9 mouse cellular contexts compared by ENCODE assay signal in the genomic region with DNA sequence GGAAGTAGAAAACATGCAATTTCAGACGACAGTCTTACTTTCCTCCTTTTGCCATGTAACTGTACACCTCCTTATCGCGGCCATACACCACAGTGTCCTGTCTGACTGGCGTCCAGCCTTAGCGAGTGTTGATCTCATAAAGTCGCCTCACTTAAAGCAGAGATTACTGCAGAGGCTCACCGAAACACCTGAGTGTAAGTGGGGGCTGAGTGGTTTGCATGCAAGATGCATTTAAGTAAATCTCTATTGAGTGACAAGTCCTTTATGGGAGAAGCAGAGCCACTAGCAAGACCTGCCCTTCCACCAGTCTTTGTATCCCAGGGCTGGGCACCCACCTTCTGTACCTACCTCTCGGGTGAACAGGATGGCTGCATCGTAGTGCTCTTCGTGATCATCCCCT. TPM values are rescaled to one million over a fixed set of nuclear protein-coding genes. Genes with fewer than 3 reads are reported as not detected.
DNase-seq lines count a peak whose midpoint lies in the region; ATAC-seq and TF ChIP-seq lines count a peak whose summit lies in the region.
"Had no signal": no experiment of that assay in that cellular context is flagged by ENCODE, and none has a peak within 500 bp of the region (broad histone marks: within the 10 kb centered on the region; RNA-seq: fewer than 3 reads in every experiment).

No protein-coding gene starts in this region.

- H3K9ac ChIP-seq in hindbrain, embryonic 11.5 days (ENCODE audit: low read depth, low read length), result no peak overlapping the region
- no peak overlapping the region for H3K9ac ChIP-seq in hindbrain, embryonic 12.5 days

- DNase-seq in hindbrain, embryonic 10.5 days (ENCODE audit: low spot score), result no peak
- no peak for DNase-seq in hindbrain, embryonic 11.5 days (ENCODE audit: low spot score)
- no peak for DNase-seq in embryonic facial prominence, embryonic 10.5 days (ENCODE audit: low spot score)
- no peak for DNase-seq in urinary bladder, adult 2 months (ENCODE audit: low spot score)

- no peak overlapping the region for H3K4me2 ChIP-seq in hindbrain, embryonic 11.5 days (replicated peaks; ENCODE audit: low read depth, low read length)
- peak overlapping the region; percentile 95 for H3K4me2 ChIP-seq in hindbrain, embryonic 12.5 days (replicated peaks)
- peak overlapping the region; percentile 83 for H3K4me2 ChIP-seq in myocyte (ENCODE audit: low read depth)

- H3K4me3 ChIP-seq in hindbrain, embryonic 10.5 days, result peak overlapping the region; percentile 65; the same call in 1 of the 2 replicates
- no peak overlapping the region for H3K4me3 ChIP-seq in hindbrain, embryonic 11.5 days (ENCODE audit: low read depth, low read length)
- H3K4me3 ChIP-seq in embryonic facial prominence, embryonic 10.5 days, result peak overlapping the region; percentile 69
- 0 out of 2 replicates have a peak overlapping the region, but pooled peaks have one; percentile 47 for H3K4me3 ChIP-seq in hindbrain, embryonic 12.5 days
- H3K4me3 ChIP-seq in myocyte, result peak overlapping the region; percentile 55
- H3K4me3 ChIP-seq: erythroblast, embryonic 14.5 days had no signal

- no peaks in the 10 kb centered on the region for H3K36me3 ChIP-seq in hindbrain, embryonic 10.5 days
- H3K36me3 ChIP-seq in hindbrain, embryonic 11.5 days (ENCODE audit: control insufficient read depth, insufficient read depth, low read length), result no peaks in the 10 kb centered on the region
- H3K36me3 ChIP-seq in embryonic facial prominence, embryonic 10.5 days (replicated peaks), result no peaks in the 10 kb centered on the region
- no peaks in the 10 kb centered on the region for H3K36me3 ChIP-seq in hindbrain, embryonic 12.5 days
- H3K36me3 ChIP-seq in myocyte (ENCODE audit: control insufficient read depth, insufficient read depth), result no peaks in the 10 kb centered on the region

- peaks cover 6% of the 10 kb centered on the region for H3K79me2 ChIP-seq in myocyte (ENCODE audit: control insufficient read depth, insufficient read depth)

- no peaks in the 10 kb centered on the region for H3K9me3 ChIP-seq in hindbrain, embryonic 10.5 days
- H3K9me3 ChIP-seq in hindbrain, embryonic 11.5 days (ENCODE audit: control insufficient read depth, low read length), result no peaks in the 10 kb centered on the region
- H3K9me3 ChIP-seq in embryonic facial prominence, embryonic 10.5 days, result no peaks in the 10 kb centered on the region
- no peaks in the 10 kb centered on the region for H3K9me3 ChIP-seq in hindbrain, embryonic 12.5 days (replicated peaks)

- 89% methylated on average over 10 of the region's 10 CpGs for WGBS in hindbrain, embryonic 10.5 days
- WGBS in hindbrain, embryonic 11.5 days, result 85% methylated on average over 10 of the region's 10 CpGs
- 81% methylated on average over 10 of the region's 10 CpGs for WGBS in embryonic facial prominence, embryonic 10.5 days
- WGBS in hindbrain, embryonic 12.5 days, result 83% methylated on average over 10 of the region's 10 CpGs

- H3ac ChIP-seq in myocyte (ENCODE audit: control insufficient read depth, insufficient read length), result peak overlapping the region; percentile 6

- no peak overlapping the region for H3K27ac ChIP-seq in hindbrain, embryonic 10.5 days
- H3K27ac ChIP-seq in hindbrain, embryonic 11.5 days (ENCODE audit: low read depth, low read length), result no peak overlapping the region
- H3K27ac ChIP-seq in embryonic facial prominence, embryonic 10.5 days (replicated peaks), result no peak overlapping the region
- H3K27ac ChIP-seq in hindbrain, embryonic 12.5 days, result no peak overlapping the region

- peaks cover 41% of the 10 kb centered on the region for H3K27me3 ChIP-seq in hindbrain, embryonic 10.5 days (ENCODE audit: insufficient read depth, poor library complexity, severe bottlenecking)
- peaks cover 6% of the 10 kb centered on the region for H3K27me3 ChIP-seq in hindbrain, embryonic 11.5 days (ENCODE audit: control insufficient read depth, insufficient read depth, low read length)
- peaks cover 61% of the 10 kb centered on the region for H3K27me3 ChIP-seq in embryonic facial prominence, embryonic 10.5 days (replicated peaks; ENCODE audit: low read depth, poor library complexity, severe bottlenecking)
- peaks cover 8% of the 10 kb centered on the region; the same call in 1 of the 2 replicates for H3K27me3 ChIP-seq in hindbrain, embryonic 12.5 days
- no peaks in the 10 kb centered on the region for H3K27me3 ChIP-seq in myocyte (ENCODE audit: control insufficient read depth, insufficient read depth, insufficient read length)

- no peak for TF ChIP-seq POLR2A in myocyte (IDR thresholded peaks at IDR 0.05; ENCODE audit: insufficient read length, low read depth)

- H3K4me1 ChIP-seq in hindbrain, embryonic 10.5 days (replicated peaks), result peaks cover 25% of the 10 kb centered on the region
- H3K4me1 ChIP-seq in hindbrain, embryonic 11.5 days (replicated peaks; ENCODE audit: control insufficient read depth, insufficient read depth, low read length), result peaks cover 2% of the 10 kb centered on the region; the same call in 1 of the 2 replicates
- peaks cover 19% of the 10 kb centered on the region for H3K4me1 ChIP-seq in embryonic facial prominence, embryonic 10.5 days
- peaks cover 16% of the 10 kb centered on the region for H3K4me1 ChIP-seq in hindbrain, embryonic 12.5 days

- no peak; the same call in 1 of the 2 replicates for ATAC-seq in hindbrain, embryonic 11.5 days (ENCODE audit: low FRiP score)
- no peak; the same call in 1 of the 2 replicates for ATAC-seq in hindbrain, embryonic 12.5 days (ENCODE audit: low FRiP score)
- no peak for ATAC-seq in megakaryocyte progenitor cell, adult 5-6 weeks (replicated peaks; ENCODE audit: poor library complexity)
- ATAC-seq in erythroid progenitor cell, adult 5-6 weeks (replicated peaks; ENCODE audit: low FRiP score, poor library complexity, severe bottlenecking), result no peak

TF ChIP-seq in myocyte, 11 proteins besides CTCF, POLR2A, EP300 and RAD21:
- no peak for TF ChIP-seq REST (IDR thresholded peaks at IDR 0.05; ENCODE audit: insufficient read depth, insufficient read length)
- no peak for TF ChIP-seq SRF (IDR thresholded peaks at IDR 0.05; ENCODE audit: control insufficient read depth, insufficient read length, low read depth)
- no peak for TF ChIP-seq TCF12 (IDR thresholded peaks at IDR 0.05; ENCODE audit: insufficient read depth, poor library complexity, severe bottlenecking)
- no peak for TF ChIP-seq MYOD1 (IDR thresholded peaks at IDR 0.05; ENCODE audit: control insufficient read depth in 1 of 3, insufficient read length in 2 of 3, low read depth in 2 of 3)
- no peak for TF ChIP-seq CEBPB (IDR thresholded peaks at IDR 0.05; ENCODE audit: insufficient read depth, poor library complexity, severe bottlenecking)
- no peak for TF ChIP-seq USF1 (IDR thresholded peaks at IDR 0.05; ENCODE audit: low read depth)
- no peak for TF ChIP-seq TCF3 (IDR thresholded peaks at IDR 0.05; ENCODE audit: insufficient read length, low read depth)
- TF ChIP-seq MYOG (IDR thresholded peaks at IDR 0.05; ENCODE audit: control insufficient read depth in 1 of 3, insufficient read depth in 1 of 3, insufficient read length in 2 of 3, low read depth in 2 of 3), result no peak
- TF ChIP-seq POLR2AphosphoS2 (IDR thresholded peaks at IDR 0.05; ENCODE audit: insufficient read length, low read depth), result no peak
- TF ChIP-seq E2F4 (IDR thresholded peaks at IDR 0.05; ENCODE audit: insufficient read depth), result no peak
- TF ChIP-seq MAX (IDR thresholded peaks at IDR 0.05; ENCODE audit: low read depth), result no peak
TF ChIP-seq in myocyte: peak in this region for 0.

RNA-seq across cellular contexts. Expression of a gene that starts 2.8 kb away (rescaled TPM):
- 0.86 and 1.4 TPM in 2 replicates for polyA plus RNA-seq in hindbrain, embryonic 10.5 days (2016; fragmentation: Nextera tagmentation; extraction: Ambion mirVana)
- polyA plus RNA-seq in hindbrain, embryonic 11.5 days (2014; fragmentation: Nextera tagmentation; extraction: Ambion mirVana), result 1.1 and 1.3 TPM in 2 replicates
- polyA plus RNA-seq in embryonic facial prominence, embryonic 10.5 days (2016; fragmentation: Nextera tagmentation; extraction: Ambion mirVana), result 0.73 and 1.1 TPM in 2 replicates
- 2.8 and 3.1 TPM in 2 replicates for polyA plus RNA-seq in hindbrain, embryonic 12.5 days (2016; fragmentation: Nextera tagmentation; extraction: Ambion mirVana)
- polyA plus RNA-seq in myocyte (2012; fragmentation: generic; extraction: Trizol), result 7.2 TPM
- 6.5 and 6.8 TPM in 2 replicates for polyA plus RNA-seq in urinary bladder, adult 2 months (2012; rRNA removed)
- 0.05 TPM in 1 of 2 replicates, not detected in the other for total RNA-seq in megakaryocyte progenitor cell, adult 5-6 weeks (2015)
- not detected in 2 replicates for total RNA-seq in megakaryocyte progenitor cell, adult 5-6 weeks (2017)
- total RNA-seq in erythroid progenitor cell, adult 5-6 weeks (2015; ENCODE audit: low replicate concordance), result not detected in 2 replicates
- total RNA-seq in erythroid progenitor cell, adult 5-6 weeks (2017; ENCODE audit: low replicate concordance), result 0.13 TPM in 1 of 2 replicates, not detected in the other
- polyA plus RNA-seq: erythroblast, embryonic 14.5 days had no signal
